Mouse (Mus musculus) heart, adult 10 weeks (tissue): Measurements from ENCODE around the gene Slc9a4. TPM values are rescaled to one million over a fixed set of nuclear protein-coding genes. Genes with fewer than 3 reads are reported as not detected.

Experiments used
- polyA plus RNA-seq: library from polyadenylated mRNA; stranded (reverse); fragments of 350-450 nt; fragmentation: Illumina TruSeq; extraction: RNeasy Lipid Tissue Mini Kit (QIAGEN cat#74804); gene quantifications from one replicate; pipeline ENCODE4 v1.2.3, GENCODE M21; 2014; ENCODE audit warnings: low read depth, low replicate concordance

Gene Slc9a4
- 0.76 TPM for polyA plus RNA-seq

DNA sequence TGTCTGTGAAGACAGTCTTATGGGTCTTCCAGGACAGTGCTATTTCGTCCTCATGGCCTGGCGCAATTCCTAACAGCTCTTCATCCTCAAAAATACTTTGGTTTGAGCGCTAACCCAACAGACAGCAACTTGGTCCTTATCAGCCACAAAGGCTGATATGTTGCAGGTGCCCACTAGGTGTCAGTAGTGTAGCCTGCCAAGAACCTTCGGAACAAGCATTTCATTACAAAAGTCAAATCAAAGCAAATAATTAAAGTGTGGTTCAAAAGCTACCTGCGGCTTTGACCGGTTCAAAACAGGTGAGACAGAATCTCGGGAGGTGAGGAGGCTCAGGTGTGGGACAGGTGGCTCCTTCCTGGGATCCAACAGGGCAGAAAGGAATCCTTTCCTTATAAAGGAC is at the start of gene Slc9a4:
Gene Slc9a4 (plus strand): TSS at position 298 of the 400 bp plus-strand sequence.

Other genes starting within 250 kb of the Slc9a4 start
- gene Il1rl1, start 150.5 kb upstream of the Slc9a4 start, polyA plus RNA-seq = 0.68 TPM
- gene Il18r1, start 114.5 kb upstream of the Slc9a4 start, polyA plus RNA-seq = 2.0 TPM
- gene Il18rap, start 64.7 kb upstream of the Slc9a4 start, polyA plus RNA-seq = 0.58 TPM
- gene Slc9a2, start 100.5 kb downstream of the Slc9a4 start, polyA plus RNA-seq = 3.2 TPM
- 0.45 TPM for gene Mfsd9, start 210.6 kb downstream of the Slc9a4 start, polyA plus RNA-seq
- gene Tmem182, start 225.5 kb downstream of the Slc9a4 start, polyA plus RNA-seq = 190 TPM